Mouse (Mus musculus): ENCODE results near the gene Arl8b. TPM values are rescaled to one million over a fixed set of nuclear protein-coding genes. Genes with fewer than 3 reads are reported as not detected.

Gene Arl8b
- polyA plus RNA-seq, 1 experiment: 0.47 TPM

DNA sequence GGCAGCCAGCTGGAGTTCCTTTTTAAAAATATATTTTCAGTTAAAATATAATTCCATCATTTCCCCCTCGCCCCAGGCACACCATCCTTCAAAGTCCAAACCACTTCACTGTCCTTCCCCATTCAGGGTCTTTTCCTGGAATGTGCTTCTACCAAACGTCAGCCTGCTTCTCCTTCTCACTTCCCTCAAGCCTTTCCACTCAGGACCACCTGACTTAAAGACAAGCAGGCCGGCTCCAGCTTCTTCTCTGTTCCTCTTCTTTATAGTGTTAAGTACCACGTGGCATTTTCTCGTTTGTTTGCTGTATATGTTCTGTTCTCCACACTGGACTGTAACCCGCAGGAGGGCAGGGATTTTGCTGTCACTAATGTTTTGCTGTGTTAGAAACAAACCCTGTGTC is 1.0 kb upstream of the Arl8b start:
- Histone ChIP-seq H3K4me3 (replicated peaks) (no peak overlapping the region), H3K4me1 (ENCODE audit: control insufficient read depth) (peaks cover 44% of the 10 kb centered on the region), H3K27me3 (ENCODE audit: control insufficient read depth) (no peaks in the 10 kb centered on the region), H3K9me3 (ENCODE audit: control insufficient read depth, low read length) (no peaks in the 10 kb centered on the region), H3K36me3 (ENCODE audit: control insufficient read depth) (no peaks in the 10 kb centered on the region; the same call in 1 of the 2 replicates)
- TF ChIP-seq TAL1 (IDR thresholded peaks at IDR 0.05; ENCODE audit: low read length) (no peak), GATA1 (IDR thresholded peaks at IDR 0.05; ENCODE audit: low read length) (no peak)

DNA sequence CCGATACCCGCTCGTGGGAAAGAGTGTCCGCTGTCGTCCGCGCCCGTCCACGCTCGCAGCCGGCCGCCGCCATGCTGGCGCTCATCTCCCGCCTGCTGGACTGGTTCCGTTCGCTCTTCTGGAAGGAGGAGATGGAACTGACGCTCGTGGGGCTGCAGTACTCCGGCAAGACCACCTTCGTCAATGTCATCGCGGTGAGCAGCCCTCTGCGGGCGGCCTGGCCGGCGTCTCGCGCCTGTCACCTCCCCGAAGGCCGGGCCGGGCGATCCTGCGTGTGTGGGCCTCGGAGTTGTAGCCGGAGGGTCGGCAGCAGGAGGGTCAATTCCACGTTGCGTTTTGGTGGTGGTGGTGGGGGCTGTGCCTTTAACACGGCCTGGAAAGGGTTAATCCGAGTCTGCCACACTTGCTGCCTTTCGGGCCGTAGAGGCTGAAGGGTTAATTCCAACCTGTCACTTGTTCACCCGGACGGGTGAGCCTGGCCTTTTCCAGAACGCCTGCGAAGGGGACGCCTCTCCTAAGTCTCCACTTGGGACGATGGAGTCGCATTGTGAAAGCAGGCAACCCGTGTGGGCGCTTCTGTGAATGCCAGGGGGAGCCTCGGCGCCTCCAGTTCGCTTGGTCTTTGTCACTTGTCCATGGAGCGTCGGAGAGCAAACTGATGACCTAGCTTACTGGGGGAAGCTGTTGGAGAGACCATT is 434 bp downstream of the Arl8b start:
- Histone ChIP-seq H3K4me1 (ENCODE audit: control insufficient read depth) (peaks cover 32% of the 10 kb centered on the region), H3K9me3 (ENCODE audit: control insufficient read depth, low read length) (no peaks in the 10 kb centered on the region), H3K36me3 (ENCODE audit: control insufficient read depth) (no peaks in the 10 kb centered on the region; the same call in 1 of the 2 replicates), H3K4me3 (replicated peaks) (peak overlapping the region; percentile 90), H3K27me3 (ENCODE audit: control insufficient read depth) (no peaks in the 10 kb centered on the region)
- TF ChIP-seq TAL1 (IDR thresholded peaks at IDR 0.05; ENCODE audit: low read length) (no peak), GATA1 (IDR thresholded peaks at IDR 0.05; ENCODE audit: low read length) (no peak)

DNA sequence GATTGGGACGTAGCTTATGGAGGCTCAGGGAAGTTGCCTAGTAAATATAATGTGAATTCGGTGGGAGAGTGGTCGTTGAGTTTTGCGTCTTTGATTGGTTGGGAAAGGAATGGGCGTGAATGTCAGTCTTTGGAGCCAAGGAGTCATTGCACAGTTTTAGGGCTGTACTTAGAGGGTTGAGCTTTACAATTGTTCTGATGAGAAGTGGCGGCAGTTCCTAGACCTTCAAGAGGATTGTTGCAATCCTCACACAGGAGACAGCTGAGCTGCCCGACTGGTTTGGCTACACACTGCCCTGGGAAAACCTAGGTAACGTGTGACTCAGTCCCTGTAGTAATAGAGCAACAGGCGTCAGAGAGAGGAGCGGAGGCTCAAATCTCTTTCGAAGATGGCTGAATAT is 1.2 kb downstream of the Arl8b start:
- H3K27me3 ChIP-seq (ENCODE audit: control insufficient read depth): no peaks in the 10 kb centered on the region
- peak overlapping the region; percentile 90 for H3K4me3 ChIP-seq (replicated peaks)
- TF ChIP-seq TAL1 (IDR thresholded peaks at IDR 0.05; ENCODE audit: low read length): no peak
- no peak for TF ChIP-seq GATA1 (IDR thresholded peaks at IDR 0.05; ENCODE audit: low read length)
- H3K9me3 ChIP-seq (ENCODE audit: control insufficient read depth, low read length): no peaks in the 10 kb centered on the region
- peaks cover 30% of the 10 kb centered on the region for H3K4me1 ChIP-seq (ENCODE audit: control insufficient read depth)
- H3K36me3 ChIP-seq (ENCODE audit: control insufficient read depth): peaks cover 4% of the 10 kb centered on the region

DNA sequence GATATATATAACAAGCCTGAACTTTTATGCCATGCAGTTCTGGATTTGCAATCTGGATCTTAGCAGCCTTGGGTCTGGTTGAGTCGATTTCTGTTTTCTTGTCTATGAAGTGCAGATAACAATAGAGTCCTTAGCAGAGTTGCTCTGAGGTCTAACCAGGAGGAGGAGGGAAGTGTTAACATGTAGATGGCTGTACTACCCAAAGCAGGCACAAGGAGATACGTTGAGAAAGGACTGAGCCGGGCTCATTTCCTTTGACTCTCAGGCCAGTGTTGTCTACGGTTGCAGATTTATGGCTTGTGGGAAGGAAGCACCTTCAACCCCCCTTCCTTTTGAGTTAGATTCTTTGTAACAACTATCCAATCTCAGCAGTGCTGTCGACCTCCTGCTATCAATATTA is 1.9 kb downstream of the Arl8b start:
- Histone ChIP-seq H3K27me3 (ENCODE audit: control insufficient read depth) (no peaks in the 10 kb centered on the region), H3K4me1 (ENCODE audit: control insufficient read depth) (peaks cover 30% of the 10 kb centered on the region), H3K36me3 (ENCODE audit: control insufficient read depth) (peaks cover 5% of the 10 kb centered on the region), H3K9me3 (ENCODE audit: control insufficient read depth, low read length) (no peaks in the 10 kb centered on the region), H3K4me3 (replicated peaks) (peak overlapping the region; percentile 90)
- no peak for TF ChIP-seq TAL1 (IDR thresholded peaks at IDR 0.05; ENCODE audit: low read length)
- no peak for TF ChIP-seq GATA1 (IDR thresholded peaks at IDR 0.05; ENCODE audit: low read length)

DNA sequence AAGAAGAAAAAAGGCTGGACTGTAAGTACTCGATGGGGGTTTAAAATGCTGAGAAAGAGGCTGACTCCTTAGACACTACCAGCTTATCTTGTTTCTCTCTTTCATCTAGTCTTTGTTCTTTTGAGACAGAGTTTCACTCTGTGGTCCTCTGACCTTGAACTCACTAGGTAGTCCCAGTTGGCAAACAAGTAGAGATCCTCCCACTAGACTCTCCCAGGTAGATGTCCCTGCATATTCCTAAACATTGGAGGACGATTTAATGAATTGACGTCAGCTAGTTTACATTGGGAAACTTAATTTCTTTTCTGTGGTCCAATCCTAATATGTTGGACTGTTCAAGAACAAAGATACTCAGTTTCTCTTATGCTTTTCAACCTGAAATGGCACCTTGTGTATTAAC is 2.7 kb downstream of the Arl8b start:
- no peak overlapping the region for H3K4me3 ChIP-seq (replicated peaks)
- H3K36me3 ChIP-seq (ENCODE audit: control insufficient read depth): peaks cover 8% of the 10 kb centered on the region
- H3K27me3 ChIP-seq (ENCODE audit: control insufficient read depth): no peaks in the 10 kb centered on the region
- no peaks in the 10 kb centered on the region for H3K9me3 ChIP-seq (ENCODE audit: control insufficient read depth, low read length)
- TF ChIP-seq TAL1 (IDR thresholded peaks at IDR 0.05; ENCODE audit: low read length) (no peak), GATA1 (IDR thresholded peaks at IDR 0.05; ENCODE audit: low read length) (no peak)
- H3K4me1 ChIP-seq (ENCODE audit: control insufficient read depth): peaks cover 30% of the 10 kb centered on the region

DNA sequence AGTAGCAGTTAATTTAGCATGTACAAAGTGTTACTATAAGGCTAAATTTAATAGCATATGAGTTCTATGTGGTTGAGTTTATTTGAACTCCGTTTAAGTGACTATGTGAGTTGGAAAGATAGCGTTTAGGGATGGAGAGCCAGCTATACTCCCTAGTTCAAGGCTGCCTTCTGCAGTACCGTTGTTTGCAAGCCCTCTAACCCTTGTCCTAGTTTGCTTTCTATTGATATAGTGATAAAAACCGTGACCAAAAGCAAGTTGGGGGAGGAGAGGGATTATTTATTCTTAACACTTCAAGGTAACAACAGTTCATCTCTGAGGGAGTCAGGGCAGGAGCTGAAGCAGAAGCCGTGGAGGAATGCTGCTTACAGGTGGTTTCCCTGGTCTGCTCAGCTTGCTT is 8.6 kb downstream of the Arl8b start:
- Histone ChIP-seq H3K4me1 (ENCODE audit: control insufficient read depth) (peaks cover 5% of the 10 kb centered on the region), H3K4me3 (replicated peaks) (no peak overlapping the region), H3K9me3 (ENCODE audit: control insufficient read depth, low read length) (no peaks in the 10 kb centered on the region), H3K36me3 (ENCODE audit: control insufficient read depth) (peaks cover 10% of the 10 kb centered on the region), H3K27me3 (ENCODE audit: control insufficient read depth) (no peaks in the 10 kb centered on the region)
- TF ChIP-seq TAL1 (IDR thresholded peaks at IDR 0.05; ENCODE audit: low read length) (no peak), GATA1 (IDR thresholded peaks at IDR 0.05; ENCODE audit: low read length) (no peak)

DNA sequence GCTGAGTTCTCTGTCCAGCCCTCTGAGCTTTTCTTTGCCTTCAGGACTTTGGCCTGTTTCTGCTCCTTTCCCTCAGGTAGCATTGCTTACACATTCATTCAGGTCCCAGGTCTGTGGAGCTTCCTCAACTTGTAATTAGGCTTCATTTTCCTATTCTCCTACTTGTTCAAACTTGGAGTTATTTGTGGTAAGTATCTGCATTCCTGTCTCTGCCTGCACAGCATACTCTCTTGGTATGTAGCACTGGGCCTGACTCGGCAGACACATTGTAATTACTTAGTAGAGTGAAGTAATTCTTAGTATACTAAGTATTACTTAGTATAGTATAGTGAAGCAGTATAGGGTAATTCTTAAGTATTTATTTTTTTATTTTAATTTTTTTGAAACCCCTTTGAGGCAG is 13.0 kb downstream of the Arl8b start:
- Histone ChIP-seq H3K4me3 (replicated peaks) (no peak overlapping the region), H3K4me1 (ENCODE audit: control insufficient read depth) (peaks cover 5% of the 10 kb centered on the region), H3K27me3 (ENCODE audit: control insufficient read depth) (no peaks in the 10 kb centered on the region), H3K36me3 (ENCODE audit: control insufficient read depth) (peaks cover 2% of the 10 kb centered on the region; the same call in 1 of the 2 replicates), H3K9me3 (ENCODE audit: control insufficient read depth, low read length) (no peaks in the 10 kb centered on the region)
- no peak for TF ChIP-seq TAL1 (IDR thresholded peaks at IDR 0.05; ENCODE audit: low read length)
- TF ChIP-seq GATA1 (IDR thresholded peaks at IDR 0.05; ENCODE audit: low read length): no peak

DNA sequence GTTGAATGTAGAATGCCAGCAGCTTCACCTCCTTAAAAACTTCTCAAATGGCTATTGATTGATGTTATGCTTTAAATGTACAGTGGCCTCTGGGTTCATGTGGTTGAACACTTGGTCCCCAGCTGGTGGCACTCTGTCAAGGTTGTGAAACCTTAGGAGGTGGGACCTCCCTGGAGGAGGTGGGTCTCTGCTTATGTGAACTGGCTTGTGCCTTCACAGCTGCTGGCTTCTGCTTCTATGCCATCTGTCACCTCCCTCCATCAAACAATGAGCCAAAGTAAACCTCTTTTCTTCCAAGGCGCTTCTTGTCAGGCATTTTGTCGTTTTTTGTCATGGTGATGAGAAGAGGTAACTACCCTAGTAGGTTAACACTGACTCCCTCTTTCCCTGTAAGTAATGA is 13.8 kb downstream of the Arl8b start:
- TF ChIP-seq TAL1 (IDR thresholded peaks at IDR 0.05; ENCODE audit: low read length) (no peak), GATA1 (IDR thresholded peaks at IDR 0.05; ENCODE audit: low read length) (no peak)
- Histone ChIP-seq H3K4me3 (replicated peaks) (no peak overlapping the region), H3K4me1 (ENCODE audit: control insufficient read depth) (peaks cover 4% of the 10 kb centered on the region), H3K36me3 (ENCODE audit: control insufficient read depth) (peaks cover 1% of the 10 kb centered on the region; the same call in 1 of the 2 replicates), H3K9me3 (ENCODE audit: control insufficient read depth, low read length) (no peaks in the 10 kb centered on the region), H3K27me3 (ENCODE audit: control insufficient read depth) (no peaks in the 10 kb centered on the region)

DNA sequence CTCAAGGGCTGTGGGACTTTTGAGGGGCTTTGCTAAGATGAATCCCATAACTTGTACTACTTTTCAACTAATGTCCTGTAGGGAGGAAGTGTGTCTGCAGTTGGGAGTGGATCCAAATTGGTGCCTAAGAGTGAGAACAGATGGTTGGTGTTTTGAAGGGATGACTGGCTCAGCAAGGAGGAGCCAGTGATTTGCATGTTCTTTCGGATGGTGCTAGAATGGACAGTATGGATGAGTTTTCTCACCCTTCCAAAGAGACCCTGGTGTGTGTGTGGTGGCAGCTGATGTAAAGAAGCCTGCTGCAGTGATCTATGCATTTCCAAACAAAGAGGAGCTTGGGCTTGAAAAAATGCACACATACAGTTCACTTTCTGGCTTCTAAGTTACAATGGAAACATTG is 22.3 kb downstream of the Arl8b start:
- H3K27me3 ChIP-seq (ENCODE audit: control insufficient read depth): no peaks in the 10 kb centered on the region
- H3K36me3 ChIP-seq (ENCODE audit: control insufficient read depth): no peaks in the 10 kb centered on the region

More for the DNA sequence above, 22.3 kb downstream of the Arl8b start:
- H3K4me1 ChIP-seq (ENCODE audit: control insufficient read depth): peaks cover under 1% of the 10 kb centered on the region; the same call in 1 of the 2 replicates
- no peak overlapping the region for H3K4me3 ChIP-seq (replicated peaks)
- TF ChIP-seq TAL1 (IDR thresholded peaks at IDR 0.05; ENCODE audit: low read length) (no peak), GATA1 (IDR thresholded peaks at IDR 0.05; ENCODE audit: low read length) (no peak)
- no peaks in the 10 kb centered on the region for H3K9me3 ChIP-seq (ENCODE audit: control insufficient read depth, low read length)
